Mouse (Mus musculus): Measurements from ENCODE around the gene Gmds. TPM values are rescaled to one million over a fixed set of nuclear protein-coding genes. Genes with fewer than 3 reads are reported as not detected.

Gene Gmds
- total RNA-seq, 1 experiment = 7.3 TPM

DNA sequence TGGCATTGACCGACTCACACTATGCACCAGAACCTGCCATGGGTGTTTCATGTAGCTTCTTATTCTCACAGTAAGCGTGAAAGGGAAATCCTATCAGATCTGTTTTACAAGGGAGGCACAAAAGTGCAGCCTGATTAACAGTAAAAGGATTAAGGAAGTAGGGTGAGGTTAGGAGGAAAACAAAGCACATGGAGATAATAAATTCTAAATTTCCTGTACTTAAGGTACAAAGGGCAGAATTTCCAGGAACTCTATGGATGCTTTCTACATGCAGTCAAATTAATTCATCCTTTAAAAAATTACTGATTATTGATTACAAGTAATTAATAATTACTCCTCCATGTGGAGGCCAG is 34.0 kb upstream of the Gmds start:
- Histone ChIP-seq H3K27ac (ENCODE audit: insufficient read depth, low read depth, low read length, poor library complexity, severe bottlenecking) (no peak overlapping the region), H3K4me1 (ENCODE audit: control insufficient read depth in 2 of 2, insufficient read depth in 2 of 2, low read length in 2 of 2, poor library complexity in 1 of 2) (0 out of 4 replicates have a peak, but pooled peaks cover 0 to 1% of the 10 kb centered on the region in 2 experiments), H3K9me3 (ENCODE audit: control insufficient read depth, insufficient read depth, low read depth, low read length) (no peaks in the 10 kb centered on the region), H3K9ac (ENCODE audit: insufficient read depth, low read depth, low read length, poor library complexity, severe bottlenecking) (no peak overlapping the region), H3K4me3 (ENCODE audit: insufficient read depth in 1 of 2, low read depth in 1 of 2, low read length in 2 of 2, poor library complexity in 1 of 2, severe bottlenecking in 1 of 2) (no peak overlapping the region), H3K36me3 (ENCODE audit: control insufficient read depth, insufficient read depth, low read length, poor library complexity, severe bottlenecking) (no peaks in the 10 kb centered on the region)
- no peak for DNase-seq (ENCODE audit: low read depth, low spot score)
- TF ChIP-seq ZNF384 (IDR thresholded peaks at IDR 0.05; ENCODE audit: low read depth, low read length) = no peak
- no peak for TF ChIP-seq ZC3H11A (IDR thresholded peaks at IDR 0.05; ENCODE audit: borderline replicate concordance, low read depth, low read length)
- no peak for TF ChIP-seq MAFK (IDR thresholded peaks at IDR 0.05; ENCODE audit: insufficient read depth, low read depth, low read length)
- no peak for TF ChIP-seq HCFC1 (IDR thresholded peaks at IDR 0.05; ENCODE audit: borderline replicate concordance, insufficient read depth, low read length)
- no peak for TF ChIP-seq CHD2 (IDR thresholded peaks at IDR 0.05; ENCODE audit: low read depth, low read length)
- in situ Hi-C loops (cut with MboI; ENCODE audit: low sequenced_read_pairs in 2 of 2, unreplicated experiment in 2 of 2) = no loop called here

- Histone ChIP-seq H3K9ac (ENCODE audit: insufficient read depth, low read depth, low read length, poor library complexity, severe bottlenecking) (no peak overlapping the region), H3K4me1 (ENCODE audit: control insufficient read depth in 2 of 2, insufficient read depth in 2 of 2, low read length in 2 of 2, poor library complexity in 1 of 2) (0 out of 4 replicates have a peak, but pooled peaks cover 0 to 1% of the 10 kb centered on the region in 2 experiments), H3K36me3 (ENCODE audit: control insufficient read depth, insufficient read depth, low read length, poor library complexity, severe bottlenecking) (no peaks in the 10 kb centered on the region), H3K9me3 (ENCODE audit: control insufficient read depth, insufficient read depth, low read depth, low read length) (no peaks in the 10 kb centered on the region), H3K4me3 (ENCODE audit: insufficient read depth in 1 of 2, low read depth in 1 of 2, low read length in 2 of 2, poor library complexity in 1 of 2, severe bottlenecking in 1 of 2) (no peak overlapping the region), H3K27ac (ENCODE audit: insufficient read depth, low read depth, low read length, poor library complexity, severe bottlenecking) (no peak overlapping the region)
- no peak for DNase-seq (ENCODE audit: low read depth, low spot score)
- no peak for TF ChIP-seq HCFC1 (IDR thresholded peaks at IDR 0.05; ENCODE audit: borderline replicate concordance, insufficient read depth, low read length)
- TF ChIP-seq MAFK (IDR thresholded peaks at IDR 0.05; ENCODE audit: insufficient read depth, low read depth, low read length) = no peak
- no peak for TF ChIP-seq ZNF384 (IDR thresholded peaks at IDR 0.05; ENCODE audit: low read depth, low read length)
- TF ChIP-seq CHD2 (IDR thresholded peaks at IDR 0.05; ENCODE audit: low read depth, low read length) = no peak
- no peak for TF ChIP-seq ZC3H11A (IDR thresholded peaks at IDR 0.05; ENCODE audit: borderline replicate concordance, low read depth, low read length)
- in situ Hi-C loops (cut with MboI; ENCODE audit: low sequenced_read_pairs in 2 of 2, unreplicated experiment in 2 of 2) = no loop called here
Observed at GRCm38 (mm10) chr13:32371874-32372530, 33.5 kb upstream of the Gmds start.

- Histone ChIP-seq H3K27ac (ENCODE audit: insufficient read depth, low read depth, low read length, poor library complexity, severe bottlenecking) (no peak overlapping the region), H3K36me3 (ENCODE audit: control insufficient read depth, insufficient read depth, low read length, poor library complexity, severe bottlenecking) (no peaks in the 10 kb centered on the region), H3K9me3 (ENCODE audit: control insufficient read depth, insufficient read depth, low read depth, low read length) (no peaks in the 10 kb centered on the region), H3K4me1 (ENCODE audit: control insufficient read depth in 2 of 2, insufficient read depth in 2 of 2, low read length in 2 of 2, poor library complexity in 1 of 2) (0 out of 4 replicates have a peak, but pooled peaks cover 0 to 1% of the 10 kb centered on the region in 2 experiments), H3K9ac (ENCODE audit: insufficient read depth, low read depth, low read length, poor library complexity, severe bottlenecking) (no peak overlapping the region), H3K4me3 (ENCODE audit: insufficient read depth in 1 of 2, low read depth in 1 of 2, low read length in 2 of 2, poor library complexity in 1 of 2, severe bottlenecking in 1 of 2) (no peak overlapping the region)
- TF ChIP-seq MAFK (IDR thresholded peaks at IDR 0.05; ENCODE audit: insufficient read depth, low read depth, low read length) = no peak
- no peak for TF ChIP-seq ZC3H11A (IDR thresholded peaks at IDR 0.05; ENCODE audit: borderline replicate concordance, low read depth, low read length)
- no peak for TF ChIP-seq CHD2 (IDR thresholded peaks at IDR 0.05; ENCODE audit: low read depth, low read length)
- no peak for TF ChIP-seq ZNF384 (IDR thresholded peaks at IDR 0.05; ENCODE audit: low read depth, low read length)
- TF ChIP-seq HCFC1 (IDR thresholded peaks at IDR 0.05; ENCODE audit: borderline replicate concordance, insufficient read depth, low read length) = no peak
- DNase-seq (ENCODE audit: low read depth, low spot score) = no peak
- in situ Hi-C loops (cut with MboI; ENCODE audit: low sequenced_read_pairs in 2 of 2, unreplicated experiment in 2 of 2) = no loop called here
Observed at GRCm38 (mm10) chr13:32370751-32371150, 32.2 kb upstream of the Gmds start.

- Histone ChIP-seq H3K27ac (ENCODE audit: insufficient read depth, low read depth, low read length, poor library complexity, severe bottlenecking) (no peak overlapping the region), H3K36me3 (ENCODE audit: control insufficient read depth, insufficient read depth, low read length, poor library complexity, severe bottlenecking) (no peaks in the 10 kb centered on the region), H3K9ac (ENCODE audit: insufficient read depth, low read depth, low read length, poor library complexity, severe bottlenecking) (no peak overlapping the region), H3K9me3 (ENCODE audit: control insufficient read depth, insufficient read depth, low read depth, low read length) (no peaks in the 10 kb centered on the region), H3K4me1 (ENCODE audit: control insufficient read depth in 2 of 2, insufficient read depth in 2 of 2, low read length in 2 of 2, poor library complexity in 1 of 2) (0 out of 4 replicates have a peak, but pooled peaks cover 0 to 1% of the 10 kb centered on the region in 2 experiments), H3K4me3 (ENCODE audit: insufficient read depth in 1 of 2, low read depth in 1 of 2, low read length in 2 of 2, poor library complexity in 1 of 2, severe bottlenecking in 1 of 2) (no peak overlapping the region)
- in situ Hi-C loops (cut with MboI; ENCODE audit: low sequenced_read_pairs in 2 of 2, unreplicated experiment in 2 of 2) = no loop called here
- DNase-seq (ENCODE audit: low read depth, low spot score) = no peak
- no peak for TF ChIP-seq ZC3H11A (IDR thresholded peaks at IDR 0.05; ENCODE audit: borderline replicate concordance, low read depth, low read length)
- no peak for TF ChIP-seq MAFK (IDR thresholded peaks at IDR 0.05; ENCODE audit: insufficient read depth, low read depth, low read length)
- TF ChIP-seq ZNF384 (IDR thresholded peaks at IDR 0.05; ENCODE audit: low read depth, low read length) = no peak
- TF ChIP-seq CHD2 (IDR thresholded peaks at IDR 0.05; ENCODE audit: low read depth, low read length) = no peak
- TF ChIP-seq HCFC1 (IDR thresholded peaks at IDR 0.05; ENCODE audit: borderline replicate concordance, insufficient read depth, low read length) = no peak
Observed at GRCm38 (mm10) chr13:32370135-32370534, 31.6 kb upstream of the Gmds start.

Measured in ES-E14 (cell line).